Mouse (Mus musculus) left cerebral cortex, adult 18-20 months (tissue): ENCODE data around the gene Actr1a. TPM values are rescaled to one million over a fixed set of nuclear protein-coding genes. Genes with fewer than 3 reads are reported as not detected.

Experiments
- DNase-seq, 2 experiments: peaks; one replicate each; pipeline ENCODE4 v3.0.0; 2021 to 2022; ENCODE audit warnings: low spot score in 2 of 2, mixed read lengths in 1 of 2
- total RNA-seq, 2 experiments: library from RNA; stranded (reverse); gene quantifications; 2 replicates each; pipeline ENCODE4 v1.2.3; 2021

Actr1a gene
- total RNA-seq, 2 experiments from 2014 or later = 196 to 198 TPM

GRCm38 (mm10) chr19:46356701-46357138 lies 38.8 kb downstream of the Actr1a start:
- DNase-seq = peak; percentile 83 to 89

- DNase-seq = no peak
Measured at GRCm38 (mm10) chr19:46350168-46350932, 45.2 kb downstream of the Actr1a start, which contains the start of gene 2310034G01Rik. Gene 2310034G01Rik (minus strand): TSS chr19:46350302.

GRCm38 (mm10) chr19:46349550-46349949 lies 46.0 kb downstream of the Actr1a start:
- DNase-seq = no peak

- peak; percentile 91 to 96 for DNase-seq
Measured at GRCm38 (mm10) chr19:46348761-46349458, 46.6 kb downstream of the Actr1a start.

- no peak for DNase-seq
Measured at GRCm38 (mm10) chr19:46347936-46348668, 47.4 kb downstream of the Actr1a start.

DNA sequence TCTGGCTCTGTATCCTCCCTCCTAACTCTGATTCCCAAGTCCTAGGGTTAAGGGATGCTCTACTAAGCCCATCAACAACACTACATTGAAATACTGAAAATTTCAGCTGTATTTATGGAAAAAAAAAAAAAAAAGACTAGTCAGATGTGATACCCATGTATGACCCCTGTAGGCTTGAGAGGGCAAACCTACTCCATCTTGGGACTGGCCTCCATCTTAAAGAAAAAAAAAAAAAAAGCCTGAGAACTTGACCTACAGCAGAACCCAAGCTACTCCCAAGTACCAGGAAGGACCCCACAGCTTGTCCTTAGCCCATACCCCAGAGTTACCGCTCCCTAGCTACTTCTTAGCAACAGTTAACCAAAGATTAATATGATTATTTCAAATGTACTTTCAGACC lies 48.4 kb downstream of the Actr1a start:
- DNase-seq = no peak

DNA sequence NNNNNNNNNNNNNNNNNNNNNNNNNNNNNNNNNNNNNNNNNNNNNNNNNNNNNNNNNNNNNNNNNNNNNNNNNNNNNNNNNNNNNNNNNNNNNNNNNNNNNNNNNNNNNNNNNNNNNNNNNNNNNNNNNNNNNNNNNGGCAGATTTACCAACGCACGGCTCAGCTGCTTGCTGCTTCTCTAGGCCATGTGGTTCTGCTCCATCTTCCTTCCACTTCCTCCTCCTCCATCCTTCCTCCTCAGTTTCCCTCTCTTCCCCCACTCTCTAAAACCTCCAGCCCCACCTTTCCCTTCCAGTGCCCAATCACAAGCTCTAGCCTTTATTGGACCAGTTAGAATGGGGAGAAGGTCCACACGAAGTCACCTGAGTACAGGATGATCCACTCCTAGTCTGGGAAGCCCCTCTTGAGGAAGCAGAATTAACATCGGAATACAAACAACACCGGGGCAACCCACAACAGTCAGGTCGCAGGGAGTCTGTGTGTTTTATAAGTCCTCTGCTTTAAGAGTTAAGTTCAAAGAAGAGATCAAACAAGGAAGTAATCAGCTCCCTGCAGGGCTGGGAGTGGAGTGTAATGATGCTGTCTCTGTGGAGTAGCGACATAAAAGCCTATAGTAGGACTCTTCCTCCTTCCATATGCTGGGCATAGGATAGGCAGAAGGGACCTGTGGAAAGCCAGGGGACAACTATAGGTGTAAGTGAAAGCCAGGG lies 50.7 kb downstream of the Actr1a start:
- DNase-seq = no peak

GRCm38 (mm10) chr19:46339287-46339971 lies 56.1 kb downstream of the Actr1a start:
- no peak for DNase-seq

GRCm38 (mm10) chr19:46338942-46339286 lies 56.6 kb downstream of the Actr1a start:
- no peak for DNase-seq

- peak; percentile 98 to 99 for DNase-seq
Measured at GRCm38 (mm10) chr19:46338331-46338936, 57.1 kb downstream of the Actr1a start, which contains the start of gene Cuedc2. Gene Cuedc2 (minus strand): TSS chr19:46338702.

GRCm38 (mm10) chr19:46337719-46338330 lies 57.7 kb downstream of the Actr1a start:
- no peak for DNase-seq

- no peak for DNase-seq
Measured at GRCm38 (mm10) chr19:46333906-46334305, 61.6 kb downstream of the Actr1a start.

DNA sequence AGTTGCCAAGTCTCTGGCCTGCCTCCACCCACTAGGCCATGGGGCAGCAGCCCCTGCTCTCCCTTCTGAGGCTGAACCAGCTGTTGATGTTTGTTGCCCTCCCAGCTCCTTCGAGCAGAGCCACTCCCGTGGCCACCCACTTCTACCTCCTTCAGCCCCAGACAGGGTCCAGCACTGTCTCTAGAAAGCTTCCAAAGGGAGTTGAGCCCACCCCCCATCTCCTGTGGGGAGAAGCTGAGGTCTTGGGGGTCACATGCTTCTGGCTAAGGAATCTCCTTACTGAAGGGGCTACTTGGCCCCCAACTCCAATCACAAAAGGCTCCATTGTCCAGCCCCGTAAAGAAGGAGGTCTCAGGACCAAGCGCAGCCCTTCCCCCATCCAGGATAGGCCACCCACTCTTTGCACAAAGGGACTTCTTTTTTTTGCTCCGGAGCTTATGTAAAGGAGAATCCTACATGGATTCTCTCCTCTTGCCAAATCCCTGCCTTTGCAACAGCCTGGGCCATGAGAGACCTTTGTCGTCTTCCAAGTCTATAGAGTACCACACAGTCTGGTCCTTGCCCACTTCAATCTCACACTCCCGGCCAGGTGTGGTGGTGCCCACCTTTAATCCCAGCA lies 62.7 kb downstream of the Actr1a start:
- DNase-seq = no peak

- no peak for DNase-seq
Measured at GRCm38 (mm10) chr19:46331936-46332335, 63.6 kb downstream of the Actr1a start.

DNA sequence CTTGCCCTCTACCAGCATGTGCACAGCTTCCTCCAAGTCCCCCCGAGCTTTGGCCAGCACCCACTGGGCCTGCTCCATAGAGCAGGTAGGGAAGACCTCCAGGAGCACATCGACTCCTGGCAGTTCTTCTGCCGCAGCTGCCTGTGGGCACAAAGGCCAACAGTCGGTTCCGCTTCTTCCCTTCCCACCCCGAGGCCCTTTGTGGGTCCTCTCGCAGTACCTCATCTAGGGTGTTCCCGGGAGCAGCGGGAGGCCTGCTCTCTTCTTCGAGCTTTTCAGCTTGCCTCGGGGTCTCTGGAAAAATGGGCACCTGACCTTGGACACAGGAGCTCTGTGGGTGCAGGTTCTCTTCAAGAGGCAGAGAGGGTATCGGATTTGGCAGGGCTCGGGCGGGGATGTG lies 64.2 kb downstream of the Actr1a start:
- DNase-seq = no peak

GRCm38 (mm10) chr19:46330696-46331095 lies 64.9 kb downstream of the Actr1a start:
- DNase-seq = no peak

DNA sequence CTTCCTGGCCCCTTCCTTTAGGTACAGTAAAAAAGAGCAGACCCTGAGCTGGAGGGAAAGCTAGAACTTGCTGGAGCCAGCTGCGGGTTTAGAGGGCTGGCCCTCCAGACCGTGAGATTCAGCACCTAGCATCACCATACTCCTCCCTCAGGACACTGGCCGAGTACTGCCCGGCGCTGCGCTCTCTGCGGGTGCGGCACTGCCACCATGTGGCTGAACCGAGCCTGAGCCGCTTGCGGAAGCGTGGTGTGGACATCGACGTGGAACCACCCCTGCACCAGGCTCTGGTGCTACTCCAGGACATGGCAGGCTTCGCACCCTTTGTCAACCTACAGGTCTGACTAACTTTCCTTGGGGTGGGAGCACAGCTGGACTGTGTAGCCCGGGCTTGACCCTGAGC lies 65.6 kb downstream of the Actr1a start:
- DNase-seq = peak; percentile 81 to 86

- DNase-seq = no peak
Measured at GRCm38 (mm10) chr19:46329031-46329641, 66.4 kb downstream of the Actr1a start.
